Comparison of ENCODE assay signal across 13 mouse cellular contexts in genomic region chr4:135238706-135239510, GRCm38 (mm10). TPM values are rescaled to one million over a fixed set of nuclear protein-coding genes. Genes with fewer than 3 reads are reported as not detected.
DNase-seq lines count a peak whose midpoint lies in the region; ATAC-seq and TF ChIP-seq lines count a peak whose summit lies in the region.
"Had no signal": no experiment of that assay in that cellular context is flagged by ENCODE, and none has a peak within 500 bp of the region (broad histone marks: within the 10 kb centered on the region; RNA-seq: fewer than 3 reads in every experiment).

No protein-coding gene starts in this region.

- DNase-seq in heart, adult 2 months, result no peak
- DNase-seq in heart, postnatal 36 days, result no peak
- DNase-seq in midbrain, embryonic 14.5 days, result no peak
- no peak for DNase-seq in MN1 (ENCODE audit: low spot score)
- DNase-seq in ovary, postnatal 10 days (ENCODE audit: low spot score), result no peak
- DNase-seq: embryo, embryonic 11 days; gastrocnemius, postnatal 14 days; layer of hippocampus, adult 9-11 months had no signal

- H3K9ac ChIP-seq in heart, adult 2 months (ENCODE audit: low read depth, low read length), result no peak overlapping the region
- H3K9ac ChIP-seq in midbrain, embryonic 15.5 days, result no peak overlapping the region
- no peak overlapping the region for H3K9ac ChIP-seq in midbrain, embryonic 14.5 days (replicated peaks; ENCODE audit: low read length)
- H3K9ac ChIP-seq: forebrain, embryonic 12.5 days; limb, embryonic 15.5 days had no signal

- peaks cover 36% of the 10 kb centered on the region for H3K4me1 ChIP-seq in heart, adult 2 months (ENCODE audit: control insufficient read depth, insufficient read depth, low read length)
- H3K4me1 ChIP-seq in midbrain, embryonic 15.5 days, result peaks cover 31% of the 10 kb centered on the region
- H3K4me1 ChIP-seq in midbrain, embryonic 14.5 days (ENCODE audit: control insufficient read depth, insufficient read depth, low read length), result 0 out of 2 replicates have a peak, but pooled peaks cover 6% of the 10 kb centered on the region

- H3K79me2 ChIP-seq in heart, adult 2 months (replicated peaks; ENCODE audit: control insufficient read depth, insufficient read depth, low read length), result peaks cover 3% of the 10 kb centered on the region
- peaks cover 96% of the 10 kb centered on the region for H3K79me2 ChIP-seq in macrophage (ENCODE audit: inconsistent target)

- no peak for TF ChIP-seq CTCF in heart, adult 2 months (IDR thresholded peaks at IDR 0.05)

- TF ChIP-seq POLR2A in heart, adult 2 months (IDR thresholded peaks at IDR 0.05; ENCODE audit: insufficient read depth, low read depth, low read length), result no peak

- H3K27me3 ChIP-seq in heart, adult 2 months (ENCODE audit: control insufficient read depth, insufficient read depth, low read length), result no peaks in the 10 kb centered on the region
- H3K27me3 ChIP-seq in midbrain, embryonic 15.5 days (replicated peaks), result no peaks in the 10 kb centered on the region
- no peaks in the 10 kb centered on the region for H3K27me3 ChIP-seq in midbrain, embryonic 14.5 days (ENCODE audit: control insufficient read depth, insufficient read depth, low read length)
- H3K27me3 ChIP-seq: forebrain, embryonic 12.5 days; limb, embryonic 15.5 days had no signal

- H3K4me2 ChIP-seq in midbrain, embryonic 15.5 days, result no peak overlapping the region
- H3K4me2 ChIP-seq in midbrain, embryonic 14.5 days (ENCODE audit: low read length), result no peak overlapping the region
- H3K4me2 ChIP-seq: forebrain, embryonic 12.5 days; limb, embryonic 15.5 days had no signal

- intact Hi-C loops in heart, adult 2 months (cut with DNase I), result no loop called here
- intact Hi-C loops in heart, postnatal 36 days (cut with DNase I), result no loop called here

- no peak overlapping the region for H3K4me3 ChIP-seq in heart, adult 2 months
- H3K4me3 ChIP-seq in midbrain, embryonic 15.5 days, result no peak overlapping the region
- no peak overlapping the region for H3K4me3 ChIP-seq in midbrain, embryonic 14.5 days (replicated peaks; ENCODE audit: low read depth, low read length)
- H3K4me3 ChIP-seq in macrophage (ENCODE audit: inconsistent target), result no peak overlapping the region
- H3K4me3 ChIP-seq: forebrain, embryonic 12.5 days; limb, embryonic 15.5 days had no signal

- 0 out of 2 replicates have a peak, but pooled peaks have one; percentile 35 for TF ChIP-seq EP300 in heart, adult 2 months (IDR thresholded peaks at IDR 0.05; ENCODE audit: insufficient read depth, low read depth, low read length)

- peak overlapping the region; percentile 67 for H3K27ac ChIP-seq in heart, adult 2 months
- H3K27ac ChIP-seq in midbrain, embryonic 15.5 days, result 0 out of 2 replicates have a peak overlapping the region, but pooled peaks have one; percentile 20
- H3K27ac ChIP-seq in midbrain, embryonic 14.5 days (replicated peaks; ENCODE audit: low read depth, low read length), result no peak overlapping the region
- H3K27ac ChIP-seq in macrophage, result peak overlapping the region; percentile 1; the same call in 1 of the 2 replicates
- H3K27ac ChIP-seq: forebrain, embryonic 12.5 days; limb, embryonic 15.5 days had no signal

- no peak for ATAC-seq in midbrain, embryonic 15.5 days (replicated peaks)
- ATAC-seq in midbrain, embryonic 14.5 days (ENCODE audit: low FRiP score, low TSS enrichment), result no peak
- peak; percentile 39 for ATAC-seq in erythroid progenitor cell, adult 5-6 weeks (replicated peaks; ENCODE audit: low FRiP score, poor library complexity, severe bottlenecking)

- H3K36me3 ChIP-seq in heart, adult 2 months (ENCODE audit: control insufficient read depth, insufficient read depth, low read length), result peaks cover 27% of the 10 kb centered on the region
- H3K36me3 ChIP-seq in midbrain, embryonic 15.5 days (replicated peaks), result no peaks in the 10 kb centered on the region
- H3K36me3 ChIP-seq in midbrain, embryonic 14.5 days (ENCODE audit: control insufficient read depth, insufficient read depth, low read length), result peaks cover 17% of the 10 kb centered on the region
- peaks cover 9% of the 10 kb centered on the region; the same call in 1 of the 2 replicates for H3K36me3 ChIP-seq in macrophage (ENCODE audit: inconsistent target)

- 31% methylated on average over 13 of the region's 13 CpGs for WGBS in heart, adult 2 months
- 72% methylated on average over 13 of the region's 13 CpGs for WGBS in midbrain, embryonic 15.5 days
- 78% methylated on average over 13 of the region's 13 CpGs for WGBS in midbrain, embryonic 14.5 days
- 75% methylated on average over 13 of the region's 13 CpGs for WGBS in macrophage (ENCODE audit: missing documents)

- no peaks in the 10 kb centered on the region for H3K9me3 ChIP-seq in midbrain, embryonic 15.5 days
- no peaks in the 10 kb centered on the region for H3K9me3 ChIP-seq in midbrain, embryonic 14.5 days (ENCODE audit: control insufficient read depth, low read length)
- H3K9me3 ChIP-seq: forebrain, embryonic 12.5 days; limb, embryonic 15.5 days had no signal

RNA-seq across cellular contexts. Expression of gene Clic4, which starts 33.7 kb away (rescaled TPM):
- total RNA-seq in heart, adult 2 months (2021), result 100 to 1,000 TPM; 248 to 249 TPM
- polyA plus RNA-seq in heart, adult 2 months (2012; rRNA removed), result 148 and 227 TPM in 2 replicates
- total RNA-seq in heart, postnatal 36 days (2021), result 100 to 1,000 TPM; 241 to 254 TPM
- polyA plus RNA-seq in midbrain, embryonic 15.5 days (2015; fragmentation: Nextera tagmentation; extraction: Ambion mirVana), result 63.8 and 69.5 TPM in 2 replicates
- polyA plus RNA-seq in midbrain, embryonic 14.5 days (2014; fragmentation: Nextera tagmentation; extraction: Ambion mirVana), result 34.9 and 61.9 TPM in 2 replicates
- 121 and 125 TPM in 2 replicates for total RNA-seq in erythroid progenitor cell, adult 5-6 weeks (2015; ENCODE audit: low replicate concordance)
- 139 and 144 TPM in 2 replicates for total RNA-seq in erythroid progenitor cell, adult 5-6 weeks (2017; ENCODE audit: low replicate concordance)
- total RNA-seq in macrophage (2018; cell fraction: chromatin; rRNA removed), result 1,000 to 10,000 TPM in 4 of 26 experiments, 100 to 1,000 TPM in 12, 10 to 100 TPM in 10; 44.7 to 1,202 (median 255) TPM
- 1,000 to 10,000 TPM in 1 of 26 experiments, 100 to 1,000 TPM in 25; 181 to 1,494 (median 243) TPM for total RNA-seq in macrophage (2018; cell fraction: cytosol; rRNA removed)
- total RNA-seq in macrophage (2018; cell fraction: nucleus; rRNA removed), result 1,000 to 10,000 TPM in 4 of 26 experiments, 100 to 1,000 TPM in 21, 10 to 100 TPM in 1; 96.8 to 1,122 (median 483) TPM
- polyA plus RNA-seq in macrophage (2018), result 149 to 188 TPM (median 173 TPM) in 3 replicates
